Mouse (Mus musculus) layer of hippocampus, postnatal 14 days (tissue): Measurements from ENCODE around the gene Tigd2. TPM values are rescaled to one million over a fixed set of nuclear protein-coding genes. Genes with fewer than 3 reads are reported as not detected.

Experiments
- DNase-seq, 2 experiments: peaks; one replicate each; pipeline ENCODE4 v3.0.0; 2021 to 2022; ENCODE audit warnings: low spot score in 2 of 2, mixed read lengths in 1 of 2
- total RNA-seq, 2 experiments: library from RNA; stranded (reverse); gene quantifications; 2 replicates each; pipeline ENCODE4 v1.2.3; 2021

Gene Tigd2
- total RNA-seq, 2 experiments from 2014 or later: 16.3 to 17.0 TPM

DNA sequence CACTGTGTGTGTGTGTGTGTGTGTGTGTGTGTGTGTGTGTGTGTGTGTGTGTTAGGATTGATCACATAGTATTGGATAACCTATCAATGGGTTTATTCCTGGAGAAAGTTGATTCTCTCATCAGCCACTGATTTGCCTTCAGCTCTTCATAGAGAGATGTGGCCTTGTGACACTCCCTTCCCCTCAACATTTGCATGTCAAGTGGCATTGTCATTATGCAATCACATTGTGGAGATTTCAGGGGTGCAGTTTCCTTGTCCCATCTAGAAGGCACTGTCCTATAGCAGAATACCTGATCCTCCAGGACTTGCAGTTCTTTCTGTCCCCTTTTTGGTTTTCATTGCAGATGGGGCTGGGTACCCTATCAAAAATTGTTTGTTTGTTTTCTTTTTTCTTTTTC, 41.9 kb downstream of the Tigd2 start:
- no peak for DNase-seq

GRCm38 (mm10) chr6:59255909-59256308, 47.2 kb downstream of the Tigd2 start:
- no peak for DNase-seq

Other genes starting within 250 kb of the Tigd2 start
- 10 to 100 TPM; 17.3 to 17.7 TPM for gene Fam13a, start 184.3 kb upstream of the Tigd2 start, total RNA-seq
- 10 to 100 TPM; 10.3 to 12.3 TPM for gene Gprin3, start 217.4 kb downstream of the Tigd2 start, total RNA-seq